Mouse (Mus musculus): Measurements from ENCODE around the gene Rhbdf1. TPM values are rescaled to one million over a fixed set of nuclear protein-coding genes. Genes with fewer than 3 reads are reported as not detected.
"Not testable (repeated sequence)": the region's sequence is repeated elsewhere in the genome, so short reads cannot be mapped to it uniquely, and the experiment has no call there.

Gene Rhbdf1
- polyA plus RNA-seq, 1 experiment: 40.6 TPM

DNA sequence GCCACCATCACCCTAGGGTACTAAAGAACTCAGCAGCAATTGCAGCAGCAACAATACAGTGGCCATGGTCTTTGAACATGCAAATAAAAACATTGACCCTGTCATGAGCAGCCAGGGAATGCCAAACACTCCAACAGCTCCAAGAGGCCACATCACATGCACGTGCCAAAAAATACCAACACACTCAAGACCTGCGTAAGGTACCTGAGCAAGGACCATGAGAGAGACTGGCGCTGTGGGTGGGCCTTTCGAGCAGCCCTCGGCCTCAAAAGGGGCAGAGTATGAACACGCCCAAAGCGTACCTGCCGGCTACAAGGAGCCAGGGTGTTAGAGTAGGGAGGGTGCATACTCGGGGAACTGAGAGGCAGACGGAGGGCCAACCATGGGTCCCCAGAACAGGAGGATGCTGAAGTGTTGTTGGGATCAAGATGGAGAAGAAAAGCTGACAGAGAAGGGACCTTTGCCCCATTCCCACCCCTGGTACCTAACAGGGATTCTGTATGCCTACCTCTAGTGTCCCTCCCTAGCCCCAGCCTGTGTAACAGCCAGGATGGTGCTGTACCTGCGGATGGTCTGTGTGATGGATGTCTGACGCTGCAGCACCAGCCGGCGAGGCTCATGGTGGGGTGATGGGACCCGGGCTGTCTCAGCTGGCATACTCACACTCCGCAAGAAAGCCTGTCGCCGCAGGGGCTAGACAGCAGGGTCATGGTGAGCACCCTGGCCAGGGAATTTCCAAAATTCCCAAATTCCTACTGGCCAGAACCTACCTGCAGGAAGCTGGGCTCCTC lies 6.5 kb downstream of the Rhbdf1 start:
- H3K79me2 ChIP-seq (ENCODE audit: control insufficient read depth, insufficient read depth): peaks cover 61% of the 10 kb centered on the region
- H3K79me3 ChIP-seq (ENCODE audit: low read depth): peaks cover 47% of the 10 kb centered on the region
- no peak overlapping the region for H3K4me3 ChIP-seq (ENCODE audit: insufficient read depth, poor library complexity, severe bottlenecking)
- H3K27me3 ChIP-seq (ENCODE audit: control insufficient read depth, insufficient read depth, insufficient read length): no peaks in the 10 kb centered on the region
- TF ChIP-seq FOSL1 (IDR thresholded peaks at IDR 0.05; ENCODE audit: insufficient read depth, low read length, poor library complexity, severe bottlenecking) (no peak), MAX (IDR thresholded peaks at IDR 0.05) (no peak), MYOG (IDR thresholded peaks at IDR 0.05; ENCODE audit: control insufficient read depth, extremely low read depth, insufficient read length) (no peak), CTCF (IDR thresholded peaks at IDR 0.05; ENCODE audit: control insufficient read depth, insufficient read depth, insufficient read length) (no peak), CEBPB (IDR thresholded peaks at IDR 0.05; ENCODE audit: low read depth) (no peak), MYOD1 (IDR thresholded peaks at IDR 0.05; ENCODE audit: control insufficient read depth, insufficient read length, low read depth) (no peak), USF1 (IDR thresholded peaks at IDR 0.05; ENCODE audit: low read depth) (no peak)
- H3K36me3 ChIP-seq (ENCODE audit: control insufficient read depth, insufficient read depth): peaks cover 75% of the 10 kb centered on the region
- no peak overlapping the region for H3ac ChIP-seq (ENCODE audit: control insufficient read depth, insufficient read length, low read depth)

DNA sequence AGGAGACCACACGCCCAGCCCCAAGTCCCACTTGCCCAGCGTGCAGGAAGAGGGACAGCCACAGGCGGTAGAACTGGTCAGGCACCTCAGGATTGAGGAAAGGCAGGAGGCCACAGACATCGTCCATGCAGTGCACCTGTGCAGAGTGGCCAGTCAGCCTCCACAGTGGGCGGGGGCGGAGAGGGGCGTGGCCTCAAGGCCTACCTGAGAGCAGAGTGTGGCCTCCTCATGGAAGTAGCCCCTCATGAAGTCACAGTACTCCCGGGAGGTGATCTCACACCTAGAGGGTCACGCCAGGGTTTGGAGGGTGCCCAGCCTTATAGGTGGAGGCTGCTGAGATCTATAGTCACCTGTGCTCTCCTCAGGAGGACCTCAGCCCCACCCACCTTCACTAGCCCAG lies 11.5 kb downstream of the Rhbdf1 start:
- no peak overlapping the region for H3K4me3 ChIP-seq (ENCODE audit: insufficient read depth, poor library complexity, severe bottlenecking)
- H3K79me2 ChIP-seq (ENCODE audit: control insufficient read depth, insufficient read depth): peaks cover 12% of the 10 kb centered on the region
- no peaks in the 10 kb centered on the region for H3K27me3 ChIP-seq (ENCODE audit: control insufficient read depth, insufficient read depth, insufficient read length)
- no peaks in the 10 kb centered on the region for H3K79me3 ChIP-seq (ENCODE audit: low read depth)
- H3ac ChIP-seq (ENCODE audit: control insufficient read depth, insufficient read length, low read depth): no peak overlapping the region
- no peak for TF ChIP-seq CEBPB (IDR thresholded peaks at IDR 0.05; ENCODE audit: low read depth)
- TF ChIP-seq MYOD1 (IDR thresholded peaks at IDR 0.05; ENCODE audit: control insufficient read depth, insufficient read length, low read depth): no peak
- no peak for TF ChIP-seq USF1 (IDR thresholded peaks at IDR 0.05; ENCODE audit: low read depth)
- no peak for TF ChIP-seq MYOG (IDR thresholded peaks at IDR 0.05; ENCODE audit: control insufficient read depth, extremely low read depth, insufficient read length)
- TF ChIP-seq CTCF (IDR thresholded peaks at IDR 0.05; ENCODE audit: control insufficient read depth, insufficient read depth, insufficient read length): no peak
- no peak for TF ChIP-seq MAX (IDR thresholded peaks at IDR 0.05)
- no peak for TF ChIP-seq FOSL1 (IDR thresholded peaks at IDR 0.05; ENCODE audit: insufficient read depth, low read length, poor library complexity, severe bottlenecking)
- peaks cover 76% of the 10 kb centered on the region for H3K36me3 ChIP-seq (ENCODE audit: control insufficient read depth, insufficient read depth)

- H3K36me3 ChIP-seq (ENCODE audit: control insufficient read depth, insufficient read depth): peaks cover 26% of the 10 kb centered on the region
- H3K4me3 ChIP-seq (ENCODE audit: insufficient read depth, poor library complexity, severe bottlenecking): peak within 1 kb of the TSS; percentile 45
- TF ChIP-seq MAX (IDR thresholded peaks at IDR 0.05) (peak; percentile 77), CTCF (IDR thresholded peaks at IDR 0.05; ENCODE audit: control insufficient read depth, insufficient read depth, insufficient read length) (peak; percentile 33), FOSL1 (IDR thresholded peaks at IDR 0.05; ENCODE audit: insufficient read depth, low read length, poor library complexity, severe bottlenecking) (no peak), MYOD1 (IDR thresholded peaks at IDR 0.05; ENCODE audit: control insufficient read depth, insufficient read length, low read depth) (no peak), CEBPB (IDR thresholded peaks at IDR 0.05; ENCODE audit: low read depth) (no peak), MYOG (IDR thresholded peaks at IDR 0.05; ENCODE audit: control insufficient read depth, extremely low read depth, insufficient read length) (no peak), USF1 (IDR thresholded peaks at IDR 0.05; ENCODE audit: low read depth) (peak; percentile 70)
- H3K79me2 ChIP-seq (ENCODE audit: control insufficient read depth, insufficient read depth): no peaks in the 10 kb centered on the region
- H3ac ChIP-seq (ENCODE audit: control insufficient read depth, insufficient read length, low read depth): peak within 1 kb of the TSS; percentile 97
- H3K79me3 ChIP-seq (ENCODE audit: low read depth): no peaks in the 10 kb centered on the region
- no peaks in the 10 kb centered on the region for H3K27me3 ChIP-seq (ENCODE audit: control insufficient read depth, insufficient read depth, insufficient read length)
Observed at GRCm38 (mm10) chr11:32205058-32205873, 16.8 kb downstream of the Rhbdf1 start, which contains the start of gene Snrnp25. Snrnp25 (plus strand) TSS chr11:32205415.

- TF ChIP-seq CTCF (IDR thresholded peaks at IDR 0.05; ENCODE audit: control insufficient read depth, insufficient read depth, insufficient read length) (no peak), MYOG (IDR thresholded peaks at IDR 0.05; ENCODE audit: control insufficient read depth, extremely low read depth, insufficient read length) (no peak), MAX (IDR thresholded peaks at IDR 0.05) (no peak), CEBPB (IDR thresholded peaks at IDR 0.05; ENCODE audit: low read depth) (no peak)
- peaks cover 3% of the 10 kb centered on the region for H3K27me3 ChIP-seq (ENCODE audit: control insufficient read depth, insufficient read depth, insufficient read length)
- no peak overlapping the region for H3K4me3 ChIP-seq (ENCODE audit: insufficient read depth, poor library complexity, severe bottlenecking)
- no peak overlapping the region for H3ac ChIP-seq (ENCODE audit: control insufficient read depth, insufficient read length, low read depth)
- H3K79me2 ChIP-seq (ENCODE audit: control insufficient read depth, insufficient read depth): no peaks in the 10 kb centered on the region
- H3K79me3 ChIP-seq (ENCODE audit: low read depth): no peaks in the 10 kb centered on the region
- H3K36me3 ChIP-seq (ENCODE audit: control insufficient read depth, insufficient read depth): no peaks in the 10 kb centered on the region
Observed at GRCm38 (mm10) chr11:32201922-32202685, 20.0 kb downstream of the Rhbdf1 start.

- not testable (repeated sequence) for H3K36me3 ChIP-seq (ENCODE audit: control insufficient read depth, insufficient read depth); H3K79me2 ChIP-seq (ENCODE audit: control insufficient read depth, insufficient read depth); H3K79me3 ChIP-seq (ENCODE audit: low read depth); H3K4me3 ChIP-seq (ENCODE audit: insufficient read depth, poor library complexity, severe bottlenecking); H3K27me3 ChIP-seq (ENCODE audit: control insufficient read depth, insufficient read depth, insufficient read length); H3ac ChIP-seq (ENCODE audit: control insufficient read depth, insufficient read length, low read depth)
Observed at GRCm38 (mm10) chr11:32200992-32201391, 21.1 kb downstream of the Rhbdf1 start.
